Comparison of ENCODE assay signal across 13 mouse cellular contexts in the genomic region with DNA sequence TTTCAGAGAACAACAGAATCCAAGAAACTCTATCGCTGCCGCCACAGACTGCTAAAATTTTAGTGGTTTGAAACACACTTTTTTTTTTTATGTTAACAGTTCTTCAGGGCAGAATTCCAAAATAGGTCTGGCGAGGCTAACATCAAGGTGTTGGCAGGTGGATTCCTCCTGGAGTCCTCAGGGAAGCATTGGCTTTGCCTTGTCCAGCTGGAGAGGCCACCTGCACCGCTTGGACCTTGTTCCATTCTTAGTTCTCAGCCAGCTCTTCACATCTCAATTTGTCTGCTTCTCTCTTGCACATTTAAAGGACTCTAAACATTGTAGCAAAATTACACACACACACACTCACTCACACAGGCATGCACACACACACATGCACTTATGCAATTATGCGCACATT.
"Had no signal": no experiment of that assay in that cellular context is flagged by ENCODE, and none has a peak within 500 bp of the region (broad histone marks: within the 10 kb centered on the region; RNA-seq: fewer than 3 reads in every experiment).

No protein-coding gene starts in this region.

- DNase-seq: kidney, postnatal 25 days; layer of hippocampus, adult 9-11 months; left cerebral cortex, postnatal 4 days; lung, adult 2 months; lung, postnatal 36 days; midbrain, embryonic 14.5 days; thymus, postnatal 14 days had no signal

- H3K36me3 ChIP-seq: limb, embryonic 13.5 days; liver, embryonic 15.5 days; neural tube, embryonic 12.5 days had no signal

- H3K4me3 ChIP-seq: limb, embryonic 13.5 days; liver, embryonic 15.5 days; myocyte; neural tube, embryonic 12.5 days had no signal

- H3K27ac ChIP-seq: limb, embryonic 13.5 days; liver, embryonic 15.5 days; neural tube, embryonic 12.5 days; stomach, postnatal 0 days had no signal

- H3K4me1 ChIP-seq: limb, embryonic 13.5 days; liver, embryonic 15.5 days; neural tube, embryonic 12.5 days had no signal

- ATAC-seq: lung, postnatal 0 days had no signal

- H3K27me3 ChIP-seq: limb, embryonic 13.5 days; liver, embryonic 15.5 days; neural tube, embryonic 12.5 days had no signal
